Mouse (Mus musculus) limb, embryonic 15.5 days (tissue): ENCODE measurements around the gene Thap12. TPM values are rescaled to one million over a fixed set of nuclear protein-coding genes. Genes with fewer than 3 reads are reported as not detected.
A peak's percentile ranks its signal among the peaks of the same experiment; 100 is the strongest.

Experiments used
- ATAC-seq: fragments of 200-750 bp; cut with Nextera tagmentation; 2 replicates; pipeline ENCODE4 v1.8.0; 2017; ENCODE audit warnings: low read depth, moderate TSS enrichment; ENCODE audit not compliant: insufficient number of reproducible peaks, low FRiP score, low TSS enrichment
- H3K27ac ChIP-seq: fragments of 300-500 bp; sonication (generic); 2 replicates; pipeline ENCODE4 v1.5.1; 2015; ENCODE audit warnings: moderate library complexity, mild to moderate bottlenecking, inconsistent platforms
- H3K27me3 ChIP-seq: fragments of 300-500 bp; sonication (generic); 2 replicates; pipeline ENCODE4 v1.6.1; 2015; ENCODE audit warnings: inconsistent platforms
- H3K36me3 ChIP-seq: fragments of 300-500 bp; sonication (generic); 2 replicates; pipeline ENCODE4 v1.6.1; 2015; ENCODE audit warnings: inconsistent platforms
- H3K4me1 ChIP-seq: fragments of 300-500 bp; sonication (generic); 2 replicates; pipeline ENCODE4 v1.6.1; 2015; ENCODE audit warnings: inconsistent platforms
- H3K4me2 ChIP-seq: fragments of 300-500 bp; sonication (generic); 2 replicates; pipeline ENCODE4 v1.6.1; 2015; ENCODE audit warnings: mild to moderate bottlenecking, inconsistent platforms
- H3K4me3 ChIP-seq: fragments of 300-500 bp; sonication (generic); 2 replicates; pipeline ENCODE4 v1.5.1; 2015; ENCODE audit warnings: mild to moderate bottlenecking, inconsistent platforms
- H3K9ac ChIP-seq: fragments of 300-500 bp; sonication (generic); 2 replicates; pipeline ENCODE4 v1.6.1; 2015; ENCODE audit warnings: inconsistent platforms
- H3K9me3 ChIP-seq: fragments of 300-500 bp; sonication (generic); 2 replicates; pipeline ENCODE4 v1.6.1; 2016; ENCODE audit warnings: inconsistent platforms
- WGBS: fragments of 180-500 bp; shearing (Covaris S2); methylation state at CpG from one replicate; pipeline ENCODE4 v1.1.7; 2015; 5-methylcytosine and 5-hydroxymethylcytosine counted together
- polyA plus RNA-seq: library from polyadenylated mRNA; unstranded; fragments of >200 nt; fragmentation: Nextera tagmentation; extraction: Ambion mirVana; gene quantifications from 2 replicates; pipeline ENCODE4 v1.2.1, GENCODE M21; 2015

Gene Thap12
- polyA plus RNA-seq, 1 experiment from 2014 or later: 57.0 TPM

DNA sequence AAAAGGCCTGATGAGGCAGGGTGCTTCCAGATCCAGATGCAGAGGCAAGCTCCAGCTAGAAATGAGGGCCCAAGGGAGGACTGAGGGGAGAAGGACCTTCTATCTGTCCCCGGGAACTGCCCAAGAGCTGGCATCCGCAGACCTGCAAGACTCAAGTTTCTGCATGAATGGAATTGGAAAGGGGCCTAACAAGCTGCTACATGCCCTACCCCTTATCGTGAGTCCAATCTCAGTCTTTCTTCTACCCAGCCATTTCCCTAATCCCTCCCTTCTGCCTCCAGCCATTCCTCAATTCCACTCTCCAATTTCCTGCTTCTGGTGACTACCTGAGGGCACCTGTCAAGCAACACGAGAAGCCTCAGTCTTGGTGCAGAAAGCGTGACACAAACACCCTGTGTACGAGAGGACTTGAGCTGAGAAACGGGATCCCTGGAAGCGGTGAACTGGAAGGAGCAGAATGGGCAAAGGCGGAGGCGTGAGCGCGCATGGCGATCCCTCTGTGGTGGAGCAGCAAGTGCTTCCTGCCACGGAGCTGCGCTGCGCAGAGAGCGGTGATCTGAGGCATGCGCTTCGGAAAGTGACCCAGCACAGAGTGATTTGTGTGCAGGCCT lies 26.9 kb downstream of the Thap12 start:
- peaks cover 30% of the 10 kb centered on the region; the same call in 1 of the 2 replicates for H3K27me3 ChIP-seq
- ATAC-seq: no peak
- peak overlapping the region; percentile 33 for H3K4me2 ChIP-seq
- peaks cover 29% of the 10 kb centered on the region for H3K4me1 ChIP-seq
- H3K9ac ChIP-seq: no peak overlapping the region
- no peaks in the 10 kb centered on the region for H3K36me3 ChIP-seq
- 0 out of 2 replicates have a peak overlapping the region, but pooled peaks have one; percentile 10 for H3K4me3 ChIP-seq
- H3K9me3 ChIP-seq: no peaks in the 10 kb centered on the region
- 18% methylated on average over 19 of the region's 19 CpGs for WGBS
- H3K27ac ChIP-seq: no peak overlapping the region

DNA sequence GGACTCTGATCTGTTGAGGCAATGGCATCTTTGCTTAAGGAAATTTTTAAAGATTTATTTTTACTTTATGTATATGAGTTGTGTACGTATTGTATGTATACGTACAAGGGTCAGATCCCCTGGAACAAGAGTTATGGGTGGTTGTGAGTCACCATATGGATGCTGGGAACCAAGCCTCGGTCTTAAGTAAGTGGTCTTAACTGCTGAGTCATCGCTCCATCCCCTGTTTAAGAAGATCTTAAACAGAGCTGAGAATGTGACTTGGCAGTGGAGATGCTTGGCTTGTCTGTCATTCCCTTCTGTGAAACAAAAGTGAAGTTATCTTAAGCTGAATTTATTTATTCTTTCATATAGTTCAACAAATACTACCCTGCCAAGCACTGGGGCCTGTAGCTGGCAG lies 31.1 kb downstream of the Thap12 start:
- Histone ChIP-seq H3K4me2 (no peak overlapping the region), H3K9me3 (no peaks in the 10 kb centered on the region), H3K36me3 (no peaks in the 10 kb centered on the region), H3K4me1 (peaks cover 32% of the 10 kb centered on the region), H3K9ac (no peak overlapping the region), H3K27ac (0 out of 2 replicates have a peak overlapping the region, but pooled peaks have one; percentile 43), H3K4me3 (no peak overlapping the region), H3K27me3 (peaks cover 20% of the 10 kb centered on the region; the same call in 1 of the 2 replicates)
- 82% methylated on average over 4 of the region's 4 CpGs for WGBS
- ATAC-seq: no peak

- Histone ChIP-seq H3K4me3 (0 out of 2 replicates have a peak overlapping the region, but pooled peaks have one; percentile 9), H3K9me3 (no peaks in the 10 kb centered on the region), H3K27ac (peak overlapping the region; percentile 43; the same call in 1 of the 2 replicates)
Observed at GRCm38 (mm10) chr7:98734876-98735275, 32.0 kb downstream of the Thap12 start.

GRCm38 (mm10) chr7:98736780-98737550 lies 34.1 kb downstream of the Thap12 start:
- no peak overlapping the region for H3K27ac ChIP-seq
- H3K4me2 ChIP-seq: no peak overlapping the region
- no peaks in the 10 kb centered on the region for H3K36me3 ChIP-seq
- WGBS: 70% methylated on average over 7 of the region's 7 CpGs
- peaks cover 12% of the 10 kb centered on the region; the same call in 1 of the 2 replicates for H3K27me3 ChIP-seq
- ATAC-seq: no peak
- no peaks in the 10 kb centered on the region for H3K9me3 ChIP-seq
- peaks cover 31% of the 10 kb centered on the region for H3K4me1 ChIP-seq
- H3K9ac ChIP-seq: no peak overlapping the region
- no peak overlapping the region for H3K4me3 ChIP-seq

More at GRCm38 (mm10) chr7:98734876-98735275, 32.0 kb downstream of the Thap12 start:
- Histone ChIP-seq H3K9ac (no peak overlapping the region), H3K4me2 (peak overlapping the region; percentile 32), H3K4me1 (peaks cover 26% of the 10 kb centered on the region), H3K27me3 (peaks cover 13% of the 10 kb centered on the region; the same call in 1 of the 2 replicates), H3K36me3 (no peaks in the 10 kb centered on the region)
- ATAC-seq: peak; percentile 84
- 7% methylated on average over 10 of the region's 10 CpGs for WGBS

- H3K27ac ChIP-seq: no peak overlapping the region
- WGBS: 7% methylated on average over 5 of the region's 5 CpGs
- H3K4me3 ChIP-seq: no peak overlapping the region
- no peaks in the 10 kb centered on the region for H3K9me3 ChIP-seq
- no peaks in the 10 kb centered on the region for H3K36me3 ChIP-seq
- no peak overlapping the region for H3K9ac ChIP-seq
- ATAC-seq: no peak
- no peak overlapping the region for H3K4me2 ChIP-seq
- H3K4me1 ChIP-seq: peaks cover 21% of the 10 kb centered on the region
- peaks cover 23% of the 10 kb centered on the region for H3K27me3 ChIP-seq
Observed at GRCm38 (mm10) chr7:98740363-98740762, 37.5 kb downstream of the Thap12 start.

DNA sequence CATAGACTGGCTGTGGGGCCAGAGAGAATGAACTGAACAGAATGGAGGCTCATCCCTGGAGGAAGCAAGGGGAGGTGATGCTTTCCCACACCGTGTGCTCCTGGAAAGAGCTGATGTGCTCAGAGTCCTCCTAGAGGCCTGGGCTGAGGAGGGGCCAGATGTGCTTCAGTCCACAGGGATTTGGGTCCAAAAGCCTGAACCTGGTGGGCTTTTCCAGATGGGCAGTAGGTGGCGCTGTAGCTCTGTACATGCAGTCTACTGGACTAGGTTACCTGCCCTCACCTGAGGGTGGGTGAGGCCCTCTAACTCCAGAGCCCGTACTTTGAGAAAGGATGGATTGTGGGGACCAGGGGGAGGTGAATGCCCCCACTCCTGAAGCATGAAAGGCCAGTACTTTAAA lies 40.4 kb downstream of the Thap12 start:
- Histone ChIP-seq H3K9ac (no peak overlapping the region), H3K27me3 (peaks cover 21% of the 10 kb centered on the region), H3K27ac (no peak overlapping the region), H3K36me3 (no peaks in the 10 kb centered on the region), H3K9me3 (no peaks in the 10 kb centered on the region), H3K4me2 (no peak overlapping the region), H3K4me3 (no peak overlapping the region), H3K4me1 (peaks cover 15% of the 10 kb centered on the region)
- ATAC-seq: no peak
- WGBS: 2% methylated on average over 3 of the region's 3 CpGs

DNA sequence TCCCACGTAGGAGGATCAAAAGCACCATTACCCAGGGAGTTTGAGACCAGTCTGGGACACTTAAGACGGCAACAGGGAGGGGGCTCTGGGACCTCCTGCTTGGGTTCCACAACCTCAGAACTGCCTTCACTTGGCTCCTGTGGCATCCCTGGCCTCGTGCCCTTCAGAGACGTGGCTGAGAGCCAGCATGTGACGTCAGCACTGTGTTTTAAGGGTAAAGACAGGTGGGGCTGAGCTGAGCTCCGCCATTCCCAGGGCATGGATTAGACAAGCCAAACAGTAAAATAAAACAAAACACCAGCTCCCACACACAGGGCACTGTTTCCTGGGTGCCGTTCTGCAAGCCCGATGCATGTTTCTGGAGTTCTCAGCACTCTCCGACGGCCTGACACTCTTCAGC lies 47.5 kb downstream of the Thap12 start:
- Histone ChIP-seq H3K27me3 (peaks cover 9% of the 10 kb centered on the region; the same call in 1 of the 2 replicates), H3K4me1 (peaks cover 36% of the 10 kb centered on the region), H3K27ac (no peak overlapping the region; the same call in 1 of the 2 replicates), H3K9me3 (no peaks in the 10 kb centered on the region), H3K9ac (no peak overlapping the region), H3K36me3 (no peaks in the 10 kb centered on the region), H3K4me2 (no peak overlapping the region), H3K4me3 (no peak overlapping the region)
- ATAC-seq: no peak
- WGBS: 48% methylated on average over 10 of the region's 10 CpGs

- Histone ChIP-seq H3K27me3 (peaks cover 14% of the 10 kb centered on the region), H3K4me3 (no peak overlapping the region), H3K4me1 (peaks cover 47% of the 10 kb centered on the region), H3K4me2 (no peak overlapping the region), H3K9me3 (no peaks in the 10 kb centered on the region), H3K27ac (no peak overlapping the region), H3K9ac (no peak overlapping the region), H3K36me3 (no peaks in the 10 kb centered on the region)
- 47% methylated on average over 8 of the region's 8 CpGs for WGBS
- ATAC-seq: peak; percentile 40; the same call in 1 of the 2 replicates
Observed at GRCm38 (mm10) chr7:98752680-98753079, 49.8 kb downstream of the Thap12 start.

GRCm38 (mm10) chr7:98756050-98756449 lies 53.1 kb downstream of the Thap12 start:
- Histone ChIP-seq H3K4me2 (no peak overlapping the region), H3K27ac (no peak overlapping the region), H3K27me3 (peaks cover 21% of the 10 kb centered on the region), H3K4me3 (no peak overlapping the region), H3K9me3 (no peaks in the 10 kb centered on the region), H3K4me1 (peaks cover 39% of the 10 kb centered on the region), H3K9ac (no peak overlapping the region), H3K36me3 (no peaks in the 10 kb centered on the region)
- WGBS: 54% methylated on average over 11 of the region's 11 CpGs
- no peak for ATAC-seq

DNA sequence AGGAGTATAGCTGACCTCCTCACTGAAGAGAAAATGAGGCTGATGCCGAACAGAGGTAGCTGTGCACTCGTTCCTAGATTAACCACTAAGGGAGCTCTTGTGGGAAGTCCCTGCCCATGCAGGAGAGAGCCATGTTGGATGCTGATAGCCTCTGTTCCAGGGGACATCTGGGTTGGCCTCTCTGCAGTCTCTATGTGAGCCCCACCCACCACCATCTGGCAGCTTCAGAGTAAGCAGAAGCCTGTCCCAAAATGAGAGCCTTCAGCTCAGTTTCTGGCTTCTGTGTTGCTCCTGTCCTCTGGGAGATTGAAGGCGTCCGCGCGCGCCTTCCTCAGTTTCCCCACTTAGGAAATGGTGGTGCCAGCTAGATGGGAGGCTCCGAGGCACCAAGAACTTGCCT lies 53.7 kb downstream of the Thap12 start:
- Histone ChIP-seq H3K4me3 (no peak overlapping the region), H3K36me3 (no peaks in the 10 kb centered on the region), H3K9ac (no peak overlapping the region), H3K27me3 (peaks cover 17% of the 10 kb centered on the region), H3K4me1 (peaks cover 39% of the 10 kb centered on the region), H3K9me3 (no peaks in the 10 kb centered on the region), H3K27ac (no peak overlapping the region), H3K4me2 (no peak overlapping the region)
- no peak for ATAC-seq
- 61% methylated on average over 8 of the region's 8 CpGs for WGBS

- no peak overlapping the region for H3K4me2 ChIP-seq
- H3K27me3 ChIP-seq: peaks cover 17% of the 10 kb centered on the region
- H3K4me3 ChIP-seq: no peak overlapping the region
- no peak overlapping the region for H3K27ac ChIP-seq
- 86% methylated on average over 5 of the region's 5 CpGs for WGBS
- no peak for ATAC-seq
- no peak overlapping the region for H3K9ac ChIP-seq
- H3K36me3 ChIP-seq: no peaks in the 10 kb centered on the region
- peaks cover 17% of the 10 kb centered on the region for H3K4me1 ChIP-seq
- no peaks in the 10 kb centered on the region for H3K9me3 ChIP-seq
Observed at GRCm38 (mm10) chr7:98760126-98760525, 57.2 kb downstream of the Thap12 start.

DNA sequence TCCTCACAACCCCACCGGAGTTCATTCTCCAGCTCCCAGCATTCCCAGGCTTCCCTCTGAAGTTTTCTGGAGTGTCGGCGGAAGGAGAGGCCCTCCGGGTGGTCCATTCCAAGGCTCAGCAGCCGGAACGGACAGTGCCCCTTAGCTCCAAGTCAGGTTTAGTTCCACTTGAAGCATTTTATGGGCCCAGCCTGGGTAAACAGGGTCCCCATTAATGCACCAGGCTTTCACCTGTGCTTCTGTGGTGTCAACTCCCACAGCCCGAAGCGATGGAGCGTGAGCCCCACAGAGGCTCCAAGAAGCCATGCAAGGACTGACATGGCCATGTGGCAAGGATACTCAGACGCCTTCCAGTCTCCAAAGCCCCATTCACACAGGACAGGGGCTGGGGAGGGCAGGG lies 61.0 kb downstream of the Thap12 start:
- no peak overlapping the region for H3K27ac ChIP-seq
- no peak overlapping the region for H3K4me2 ChIP-seq
- no peaks in the 10 kb centered on the region for H3K9me3 ChIP-seq
- peaks cover under 1% of the 10 kb centered on the region for H3K27me3 ChIP-seq
- H3K9ac ChIP-seq: no peak overlapping the region
- WGBS: 84% methylated on average over 10 of the region's 10 CpGs
- peaks cover 13% of the 10 kb centered on the region for H3K4me1 ChIP-seq
- H3K36me3 ChIP-seq: no peaks in the 10 kb centered on the region
- no peak overlapping the region for H3K4me3 ChIP-seq
- ATAC-seq: no peak
